Mouse (Mus musculus): ENCODE data around the gene Incenp.
"Not testable (repeated sequence)": the region's sequence is repeated elsewhere in the genome, so short reads cannot be mapped to it uniquely, and the experiment has no call there.

Incenp gene

DNA sequence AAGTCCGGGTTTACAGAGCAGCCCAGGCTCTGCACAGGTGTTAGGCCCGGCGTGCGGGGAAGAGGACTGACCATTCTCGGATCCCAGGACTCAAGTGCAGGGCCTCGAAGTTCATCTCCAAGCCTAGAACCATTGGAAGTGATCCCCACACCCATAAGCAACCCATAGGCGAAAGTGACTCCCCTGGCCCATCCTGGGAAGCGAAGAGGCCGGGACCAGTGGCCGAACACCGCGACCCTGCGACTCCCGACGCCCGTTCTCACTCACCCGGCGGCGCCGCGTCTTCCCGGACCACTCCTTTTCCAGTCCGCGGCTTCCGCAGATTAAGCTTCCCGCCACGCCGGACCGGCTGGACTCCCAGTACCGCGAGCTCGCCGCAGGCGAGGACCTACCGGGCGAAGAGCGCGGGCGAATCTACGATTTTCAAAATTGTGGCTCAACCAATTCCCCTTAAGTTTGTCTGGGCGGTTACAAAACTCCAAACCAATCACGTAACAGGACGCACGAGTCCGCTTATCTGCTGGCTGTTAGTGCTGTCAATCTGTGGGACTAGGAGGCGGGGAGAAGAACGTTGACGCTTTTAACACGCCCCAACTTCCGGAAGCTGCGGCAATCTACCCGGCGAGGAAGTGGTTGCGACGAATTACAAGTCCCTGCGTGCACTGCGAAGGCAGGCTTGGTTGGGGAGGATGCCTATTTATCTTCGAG lies at the start of gene Incenp:
Gene Incenp, minus strand, starts transcription at position 480 of the 708 bp plus-strand sequence.
- DNase-seq, result peak; percentile 85

DNA sequence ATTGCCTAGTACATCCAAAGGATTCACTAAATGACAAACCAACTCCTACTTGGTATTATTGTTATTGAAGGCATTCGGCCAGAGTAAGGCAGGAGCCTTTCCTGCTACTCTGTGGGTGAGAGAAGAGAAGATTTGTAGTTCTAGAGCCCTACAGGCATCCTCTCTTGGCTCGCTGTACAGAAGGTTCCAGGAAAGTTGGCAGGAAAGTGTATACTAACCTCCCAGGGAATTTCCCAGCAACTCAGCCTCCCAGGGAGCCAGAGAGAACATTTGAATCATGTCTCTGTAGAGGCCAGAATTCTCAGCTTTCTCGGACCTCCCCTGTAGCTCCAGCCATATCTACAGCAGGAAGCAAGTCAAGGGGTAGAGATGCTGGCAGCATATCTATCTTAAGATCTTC lies 47.6 kb upstream of the Incenp start:
- no peak for DNase-seq

DNA sequence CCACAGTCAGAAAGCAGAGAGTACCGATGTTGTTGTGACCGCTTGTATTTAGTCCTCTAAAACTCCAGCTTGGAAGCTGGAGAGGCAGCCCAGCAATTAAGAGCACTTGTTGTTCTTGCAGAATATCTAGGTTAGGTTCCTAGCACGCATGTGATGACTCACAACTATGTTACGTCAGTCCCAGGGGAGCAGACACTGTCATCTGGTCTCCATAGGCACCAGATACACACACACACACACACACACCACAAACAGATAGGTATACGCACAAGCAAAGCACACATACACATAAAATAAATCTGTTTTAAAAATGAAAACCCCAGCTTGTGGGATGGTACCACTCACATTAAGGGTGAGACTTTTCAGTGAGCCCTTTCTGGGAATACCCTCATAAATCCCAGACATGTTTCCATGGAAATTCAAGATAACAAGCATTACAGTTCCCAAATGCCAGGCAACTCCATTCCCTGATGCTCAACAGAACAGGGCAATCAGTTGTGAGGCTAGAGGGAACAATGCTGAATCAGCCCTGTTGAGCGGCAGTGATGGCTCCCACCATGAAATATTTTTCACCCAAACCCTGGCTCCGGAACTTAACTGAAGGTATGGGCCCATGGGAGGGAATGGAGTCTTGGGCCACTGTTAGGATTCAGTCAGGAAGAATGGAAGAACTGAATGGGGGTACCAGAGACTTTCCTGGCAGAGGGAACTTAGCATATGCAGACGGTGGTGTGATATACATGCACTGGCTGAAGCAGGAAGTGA lies 46.6 kb upstream of the Incenp start:
- no peak for DNase-seq

DNA sequence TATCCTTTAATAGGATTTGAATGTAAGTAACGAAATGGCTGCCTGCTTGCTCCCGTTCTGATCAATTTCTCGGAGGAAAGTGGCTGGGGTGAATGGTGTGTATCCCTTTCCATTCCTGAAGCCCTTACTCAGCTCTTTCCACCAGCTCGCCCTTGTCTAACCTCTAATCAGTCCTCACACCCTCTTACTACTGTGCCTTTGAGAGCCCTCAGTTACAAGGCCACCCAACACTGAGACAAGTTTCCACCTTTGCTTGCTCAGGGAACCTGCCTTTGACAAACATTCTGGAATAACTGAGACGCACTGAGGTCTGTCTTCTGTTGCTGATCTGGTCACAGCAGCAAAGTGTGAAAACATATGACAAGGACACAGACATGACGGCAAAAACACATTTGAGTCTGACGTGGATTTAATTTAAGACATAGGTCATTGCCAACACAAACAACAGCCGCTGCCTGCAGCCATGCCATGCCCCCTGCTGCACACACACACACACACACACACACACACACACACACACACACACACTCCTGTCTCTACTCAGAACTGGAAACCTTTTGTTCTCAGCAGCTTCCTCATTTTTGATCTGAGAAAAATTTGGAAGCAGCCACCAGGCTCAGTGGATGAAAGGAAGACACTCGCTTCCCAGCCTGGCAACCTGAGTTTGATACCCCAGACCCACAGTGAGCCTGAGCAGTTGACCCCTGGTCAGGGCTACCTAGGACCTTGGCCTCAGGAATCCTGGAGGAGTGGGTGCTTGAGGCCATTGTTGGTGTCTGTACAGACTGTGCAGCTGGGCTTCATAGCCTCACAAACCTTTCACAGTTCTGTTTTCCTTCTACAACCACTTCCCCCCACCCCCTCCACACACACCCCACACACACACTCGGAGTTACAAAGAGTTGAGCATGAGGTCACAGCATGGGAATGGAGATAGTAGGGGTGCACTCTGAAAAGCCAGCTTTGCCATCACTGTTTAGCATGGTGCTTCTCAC lies 43.5 kb upstream of the Incenp start:
- DNase-seq, result no peak

DNA sequence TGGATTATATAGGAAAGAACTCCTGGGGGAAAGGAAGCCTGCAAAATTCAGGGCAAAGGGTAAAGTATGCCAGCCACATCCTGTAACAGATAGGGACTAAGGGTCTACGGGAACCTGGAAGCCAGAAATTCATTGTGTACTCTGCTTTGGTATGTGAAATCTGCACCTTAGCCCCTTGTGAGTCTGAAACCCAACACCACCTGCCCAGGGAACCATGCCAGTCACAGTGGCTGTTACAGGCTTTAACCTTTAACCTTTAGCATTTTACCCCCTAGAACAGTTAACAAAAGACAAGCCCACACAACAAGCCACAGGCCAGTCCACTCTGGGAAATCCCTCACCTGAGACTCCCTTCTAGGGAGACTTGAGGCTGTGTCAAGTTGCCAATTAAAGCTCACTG lies 42.5 kb upstream of the Incenp start:
- no peak for DNase-seq

DNA sequence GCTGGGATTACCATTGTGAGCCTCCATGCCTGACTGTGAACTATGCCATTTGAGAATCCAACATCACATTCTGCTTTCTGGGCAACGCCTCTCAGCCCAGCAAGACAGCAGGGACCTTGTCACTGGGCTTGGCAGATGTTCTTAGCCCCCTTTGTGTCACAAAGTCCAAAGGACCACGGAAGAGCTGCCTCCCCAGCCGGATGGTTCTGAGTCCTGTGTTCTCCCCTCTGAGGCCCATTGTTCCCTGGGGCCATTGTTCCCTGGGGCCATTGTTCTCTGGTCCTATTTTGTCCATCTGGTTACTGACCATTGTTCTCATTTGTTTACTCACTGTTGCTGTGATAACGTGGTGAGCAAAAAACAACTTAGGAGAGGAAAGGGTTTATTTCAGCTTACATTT lies 41.6 kb upstream of the Incenp start:
- peak; percentile 4 for DNase-seq

DNA sequence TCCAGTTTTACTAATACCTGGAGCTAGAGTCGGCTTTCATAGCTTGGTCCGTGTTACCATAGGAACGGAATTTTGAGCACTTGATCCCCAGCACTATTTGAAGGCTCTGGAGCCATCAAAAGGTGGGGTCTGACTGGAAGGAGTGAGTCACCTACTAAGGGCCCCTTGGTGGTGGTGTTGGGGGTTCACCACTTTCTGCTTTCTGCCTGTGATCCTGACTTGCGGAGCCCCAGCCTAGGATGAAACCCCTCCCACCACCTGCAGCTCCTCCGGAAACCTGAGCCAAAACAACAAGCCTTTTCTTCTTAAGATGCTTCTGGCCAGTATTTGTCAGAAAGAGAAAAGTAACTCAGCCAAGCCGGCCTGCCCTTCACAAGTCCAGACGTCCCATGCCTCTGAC lies 40.5 kb upstream of the Incenp start:
- no peak for DNase-seq

DNA sequence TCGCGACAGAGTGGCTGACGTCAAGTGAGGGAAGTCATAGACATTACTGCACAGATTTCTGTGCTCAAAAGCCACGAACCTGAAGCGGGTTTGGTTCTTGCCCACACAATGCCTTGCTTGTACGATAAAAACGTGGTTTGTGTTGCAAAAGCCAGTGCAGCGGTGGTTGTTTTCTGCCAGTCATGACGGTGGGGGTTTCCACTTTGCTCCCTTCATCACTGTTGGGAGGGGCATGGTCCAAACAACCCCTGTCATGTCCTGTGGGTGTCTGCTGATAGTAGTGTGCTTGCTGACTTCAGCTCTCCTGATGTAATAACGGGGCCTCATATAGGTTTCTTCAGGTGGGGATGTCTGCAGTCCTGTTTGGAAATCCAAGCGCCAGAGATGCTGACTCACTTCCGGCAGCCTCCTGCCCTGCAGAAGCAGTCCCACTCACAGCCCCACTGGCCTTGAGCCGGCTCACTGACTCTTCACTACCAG lies 39.5 kb upstream of the Incenp start:
- DNase-seq, result no peak

DNA sequence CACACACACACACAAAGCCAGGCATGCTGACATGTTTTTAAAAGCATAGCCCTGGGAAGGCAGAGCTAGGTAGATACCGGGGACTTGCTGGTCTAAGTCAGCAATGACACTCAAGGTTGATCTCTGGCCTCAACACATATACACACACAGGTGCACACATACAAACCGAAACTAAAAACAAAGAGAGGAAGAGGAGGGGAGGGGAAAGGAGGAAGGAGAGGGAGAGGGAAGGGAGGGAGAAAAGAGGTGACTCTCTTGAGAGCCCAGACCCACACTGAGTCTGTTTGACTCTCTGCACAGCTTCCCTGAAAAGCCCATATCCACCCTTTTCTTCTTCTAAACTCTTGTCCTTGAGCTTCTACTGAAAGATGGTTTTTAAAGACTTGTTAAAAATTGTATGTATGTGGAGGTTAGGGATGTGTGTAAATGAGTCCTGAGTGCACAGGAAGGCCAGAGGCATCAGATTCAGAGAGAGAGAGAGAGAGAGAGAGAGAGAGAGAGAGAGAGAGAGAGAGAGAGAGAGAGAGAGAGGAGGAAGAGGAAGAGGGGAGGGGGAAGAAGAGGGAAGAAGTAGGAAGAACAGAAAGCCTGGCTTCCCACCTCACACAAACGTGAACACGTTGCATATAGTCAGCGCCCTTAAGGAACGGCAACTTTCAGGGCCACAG lies 38.9 kb upstream of the Incenp start:
- no peak for DNase-seq

DNA sequence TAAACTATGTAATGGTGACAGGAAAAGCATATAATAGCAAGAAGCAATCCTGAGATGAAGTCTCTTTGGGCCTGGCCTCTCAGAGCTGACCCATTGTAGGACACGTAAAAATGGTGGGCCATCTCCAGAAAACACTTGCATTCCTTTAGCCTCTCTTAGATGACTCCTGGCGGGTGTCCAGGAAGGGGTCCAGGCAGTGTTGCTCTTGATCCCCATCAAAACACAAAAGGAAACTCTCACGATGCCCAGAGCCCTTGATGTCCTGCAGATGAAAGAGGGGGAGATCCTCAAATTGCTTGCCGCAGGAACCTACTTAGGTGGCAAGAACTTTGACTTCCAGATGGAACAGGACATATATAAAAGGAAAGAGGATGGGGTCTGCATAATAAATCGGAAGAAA lies 38.1 kb upstream of the Incenp start:
- no peak for DNase-seq

DNA sequence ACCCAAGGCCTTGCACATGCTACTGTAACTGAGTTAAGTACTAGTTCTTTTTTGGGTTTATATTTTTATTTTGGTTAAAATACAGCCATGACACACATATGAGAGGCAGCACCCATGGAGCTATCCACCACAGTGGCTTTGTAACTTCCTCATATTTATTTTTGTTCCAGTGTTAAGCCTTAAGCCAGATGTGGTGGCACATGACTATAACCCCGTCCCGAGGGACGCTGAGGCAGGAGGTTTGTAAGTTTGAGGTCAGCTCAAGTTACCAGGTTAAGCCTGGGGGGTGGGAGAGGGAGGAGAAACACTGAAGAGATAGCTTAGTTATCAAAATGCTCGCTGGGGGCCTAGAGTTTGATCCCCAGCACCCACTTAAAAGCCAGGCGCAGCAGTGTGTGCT lies 37.2 kb upstream of the Incenp start:
- DNase-seq, result no peak

DNA sequence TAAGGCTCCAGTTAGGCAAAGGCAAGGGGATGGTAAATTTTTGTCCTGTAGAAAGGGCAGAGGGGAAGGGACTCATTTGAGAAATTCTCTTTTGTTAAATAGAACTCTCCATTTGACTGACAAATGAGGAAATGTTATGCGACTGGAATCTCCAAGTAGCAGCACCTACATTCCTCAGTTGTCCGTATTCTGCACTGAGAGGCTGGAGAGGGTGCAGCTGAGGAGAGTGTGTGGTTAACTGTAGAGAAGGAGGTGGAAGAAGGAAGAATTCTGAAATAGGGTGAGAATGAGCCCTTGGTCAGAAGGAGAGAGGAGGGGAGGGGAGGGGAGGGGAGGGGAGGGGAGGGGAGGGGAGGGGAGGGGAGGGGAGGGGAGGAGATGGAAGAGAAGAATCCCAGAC lies 34.6 kb upstream of the Incenp start:
- DNase-seq, result no peak

DNA sequence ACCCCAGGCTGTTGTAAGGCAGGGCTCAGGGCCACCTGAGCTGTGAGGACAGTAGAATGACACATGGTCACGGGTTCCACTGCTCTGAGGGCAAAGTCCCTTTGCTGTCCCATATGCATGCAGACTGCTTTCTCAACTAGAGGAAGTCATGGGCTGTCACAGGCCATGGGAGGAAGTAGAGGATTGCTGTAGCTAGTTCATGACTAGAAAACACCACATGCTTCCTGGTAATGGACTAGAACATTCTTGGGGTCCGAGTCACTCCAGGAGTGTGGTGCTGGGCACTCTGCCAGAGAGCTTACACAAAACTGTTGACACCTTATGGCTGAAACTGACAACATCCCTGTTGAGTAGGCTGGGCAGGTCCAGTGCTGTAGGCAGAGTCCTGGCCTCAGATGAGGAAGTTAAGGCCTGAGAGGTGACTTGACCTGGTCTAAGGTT lies 31.8 kb upstream of the Incenp start:
- not testable (repeated sequence) for DNase-seq

DNA sequence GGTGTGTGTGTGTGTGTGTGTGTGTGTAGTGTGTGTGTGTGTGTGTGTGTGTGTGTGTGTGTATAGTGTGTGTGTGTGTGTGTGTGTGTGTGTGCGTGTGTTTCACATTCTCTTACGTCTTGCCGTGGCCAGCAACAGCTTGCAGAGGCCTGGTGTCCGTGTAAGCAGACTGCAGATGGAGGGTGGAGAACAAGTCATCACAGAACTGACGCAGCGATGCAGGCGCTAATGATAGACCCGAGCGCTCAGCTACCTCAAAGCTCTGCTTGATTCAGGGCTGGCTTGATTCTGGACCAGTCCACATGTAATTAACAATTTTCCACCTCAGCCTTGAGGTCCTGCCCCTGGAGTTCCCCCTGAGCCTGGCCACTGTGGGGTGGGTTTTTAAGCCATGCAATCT lies 28.7 kb upstream of the Incenp start:
- no peak for DNase-seq

DNA sequence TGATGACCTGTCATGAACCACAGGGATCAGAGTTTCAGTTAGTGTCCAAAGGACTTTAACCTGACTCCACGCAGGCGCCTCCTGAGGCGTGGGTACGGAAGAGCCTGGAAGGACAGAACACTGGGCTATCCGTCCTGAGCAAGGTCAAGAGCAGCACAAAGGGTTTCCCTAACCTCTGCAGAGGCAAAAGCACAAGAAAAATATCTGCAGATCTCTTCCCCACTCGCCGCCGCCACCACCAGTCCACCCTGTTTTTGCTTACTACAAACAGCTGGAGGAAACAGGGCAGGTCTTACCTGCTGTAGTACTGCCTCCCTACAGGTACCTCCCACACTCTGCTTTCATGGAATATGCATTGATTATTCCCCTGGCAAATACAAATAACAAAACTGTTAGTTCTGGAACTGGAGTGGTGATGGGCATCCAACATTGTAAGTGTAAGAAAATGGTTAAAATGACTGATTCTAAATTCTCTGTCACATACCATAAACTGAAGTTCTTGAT lies 25.5 kb upstream of the Incenp start:
- DNase-seq, result no peak

DNA sequence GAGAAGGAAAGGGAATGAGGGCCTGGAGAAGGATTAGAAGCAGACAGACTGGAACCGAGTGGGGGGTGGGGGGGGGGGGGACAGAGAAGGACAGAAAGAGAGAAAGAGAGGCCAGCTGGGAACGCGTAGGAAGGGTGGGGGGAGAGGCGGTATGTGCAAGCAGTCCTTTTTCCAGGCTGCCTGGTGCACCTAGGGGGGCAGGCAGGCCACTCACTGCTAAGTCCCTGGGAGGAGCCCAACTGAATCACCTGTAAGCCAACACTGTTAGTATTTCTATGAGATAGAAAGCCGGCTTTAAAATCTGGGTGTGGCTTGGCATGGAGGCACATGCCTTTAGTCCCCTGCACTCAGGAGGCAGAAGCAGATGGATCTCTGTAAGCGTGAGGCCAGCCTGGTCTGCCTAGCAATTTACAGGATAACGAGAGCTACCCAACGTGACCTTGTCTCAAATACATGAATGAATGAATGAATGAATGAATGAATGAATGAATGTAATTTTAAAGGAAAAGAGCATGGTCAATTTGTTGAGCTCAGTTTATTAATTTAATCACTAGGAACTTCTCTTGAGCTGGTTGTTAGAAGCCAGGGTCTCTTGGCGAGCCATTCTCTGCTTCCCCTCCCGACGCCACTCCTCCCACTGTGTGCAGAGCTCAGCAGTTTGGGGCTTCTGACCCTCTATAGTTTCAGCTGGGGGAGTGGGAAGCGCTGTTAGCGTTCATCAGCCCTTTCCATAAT lies 24.9 kb upstream of the Incenp start:
- no peak for DNase-seq

DNA sequence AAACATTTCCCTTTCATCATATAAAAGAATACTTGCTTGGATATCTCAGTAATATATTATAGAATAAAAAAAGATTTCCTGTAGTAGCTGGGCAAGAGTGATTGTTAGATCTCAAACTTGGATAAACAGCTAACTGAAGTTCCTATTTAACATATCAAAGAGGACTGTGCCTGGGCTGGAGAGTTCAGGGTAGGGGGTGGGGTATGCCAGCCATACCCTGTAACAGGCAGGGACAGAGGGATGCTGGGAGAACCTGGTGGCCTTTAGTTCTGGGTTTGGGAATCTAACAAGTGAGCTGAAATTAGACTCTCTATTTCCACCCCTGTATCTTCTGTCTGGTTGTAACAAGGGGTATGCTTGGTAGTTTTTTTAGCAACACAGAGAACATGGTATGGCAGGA lies 23.7 kb upstream of the Incenp start:
- no peak for DNase-seq

DNA sequence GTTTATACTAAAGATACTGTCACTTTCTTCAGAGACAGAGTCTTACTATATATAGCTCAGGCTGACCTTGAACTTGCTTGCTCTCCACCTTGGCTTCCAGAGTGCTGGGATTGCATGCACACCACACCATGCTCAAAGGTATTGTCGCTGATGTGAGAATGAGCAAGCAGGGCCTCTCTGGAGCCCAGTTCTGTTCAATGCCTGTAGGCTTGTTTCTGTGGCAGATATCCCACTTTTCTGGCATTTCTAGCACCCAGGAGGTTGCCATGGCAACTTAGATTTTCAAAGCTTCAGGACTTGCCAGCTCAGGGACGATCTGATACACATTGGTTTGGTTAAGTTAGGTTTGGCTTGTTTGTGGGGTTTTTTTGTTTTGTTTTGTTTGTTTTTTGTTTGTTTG lies 22.9 kb upstream of the Incenp start:
- no peak for DNase-seq

DNA sequence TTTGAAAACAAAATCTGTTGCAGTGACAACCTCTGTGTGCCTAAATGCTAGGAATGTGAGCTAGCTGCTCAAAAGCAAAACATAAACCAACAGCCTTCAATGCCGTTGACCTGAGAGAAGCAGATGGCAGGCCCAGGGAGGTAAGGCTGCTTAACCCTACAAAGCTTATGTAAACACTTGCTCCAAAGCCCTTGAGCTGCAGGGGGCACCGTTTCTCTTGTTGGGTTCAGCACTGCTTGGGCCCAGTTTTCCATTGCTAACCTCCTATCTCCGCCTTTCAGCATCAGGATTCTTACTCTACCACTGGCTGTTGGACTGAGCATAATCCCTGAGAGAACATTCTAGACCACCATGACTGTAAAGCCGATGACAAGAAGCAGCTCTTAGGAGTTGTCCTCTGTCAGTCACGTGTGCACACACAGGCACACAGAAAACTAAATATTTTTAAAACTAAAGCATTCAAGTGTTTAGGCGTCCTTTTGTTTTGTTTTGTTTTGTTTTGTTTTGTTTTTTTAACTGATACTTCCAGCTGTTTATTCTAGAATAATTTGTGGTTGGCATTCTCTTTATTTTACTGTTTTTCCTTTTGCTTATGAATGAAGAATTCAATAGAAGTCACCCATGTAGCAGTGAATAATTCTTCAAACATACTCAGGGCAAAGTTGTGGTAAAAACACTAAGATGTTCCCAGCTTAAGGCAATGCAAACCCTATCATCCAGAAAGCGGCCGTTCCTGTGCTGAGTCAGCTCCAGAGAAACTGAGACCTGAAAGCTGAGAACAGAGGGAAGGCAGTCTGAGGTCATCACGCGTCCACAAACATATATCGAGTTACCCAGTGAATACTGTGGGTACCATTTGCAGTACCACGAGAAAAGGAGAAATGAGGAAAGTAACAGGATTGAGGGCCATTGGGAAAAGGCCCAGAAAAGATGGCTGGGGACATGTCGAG lies 21.8 kb upstream of the Incenp start:
- no peak for DNase-seq

DNA sequence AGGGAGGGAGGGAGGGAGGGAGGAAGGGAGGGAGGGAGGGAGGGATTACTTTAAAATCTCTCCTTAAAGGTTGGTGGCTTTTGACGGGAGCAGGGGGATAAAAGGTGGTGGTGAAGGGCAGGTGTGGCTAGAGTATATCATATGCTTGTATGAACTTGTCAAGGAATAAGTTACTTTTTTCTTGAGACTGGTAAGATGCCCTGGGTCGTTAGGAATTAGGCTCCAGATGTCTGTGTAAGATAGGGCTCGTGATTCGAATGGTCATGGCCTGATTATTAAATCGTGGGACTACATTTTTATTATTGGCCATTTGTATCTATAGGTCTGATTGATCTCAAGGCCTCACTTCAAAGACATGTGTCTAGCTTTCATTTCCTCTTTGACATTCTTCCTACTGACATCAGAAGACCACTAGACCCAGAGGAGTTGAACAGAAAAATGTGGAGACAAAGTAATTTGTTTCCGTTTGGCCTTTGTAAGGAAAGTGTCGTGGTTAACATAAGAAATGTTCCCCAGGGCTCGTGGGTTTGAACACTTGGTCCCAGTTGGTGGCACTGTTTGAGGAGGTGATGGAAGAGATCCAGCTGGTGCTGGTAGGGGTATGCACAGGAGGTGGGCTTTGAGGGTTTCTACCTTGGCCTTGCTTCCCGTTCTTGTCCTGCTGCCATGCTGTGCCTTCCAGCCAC lies 19.0 kb upstream of the Incenp start:
- no peak for DNase-seq
